Mouse (Mus musculus): ENCODE results near the gene Ackr1. TPM values are rescaled to one million over a fixed set of nuclear protein-coding genes. Genes with fewer than 3 reads are reported as not detected.
"Not testable (repeated sequence)": the region's sequence is repeated elsewhere in the genome, so short reads cannot be mapped to it uniquely, and the experiment has no call there.

The Ackr1 gene
- polyA plus RNA-seq, 1 experiment = 2.1 TPM

GRCm38 (mm10) chr1:173329743-173330142, 3.8 kb downstream of the Ackr1 start:
- Histone ChIP-seq H3K4me3 (ENCODE audit: insufficient read depth, low read depth, low read length) (no peak overlapping the region), H3K27ac (replicated peaks; ENCODE audit: low read depth, low read length) (no peak overlapping the region), H3K4me1 (ENCODE audit: control insufficient read depth, insufficient read depth, insufficient read length, low read length) (no peaks in the 10 kb centered on the region)

GRCm38 (mm10) chr1:173329185-173329584, 4.4 kb downstream of the Ackr1 start:
- no peaks in the 10 kb centered on the region for H3K4me1 ChIP-seq (ENCODE audit: control insufficient read depth, insufficient read depth, insufficient read length, low read length)
- no peak overlapping the region for H3K4me3 ChIP-seq (ENCODE audit: insufficient read depth, low read depth, low read length)
- H3K27ac ChIP-seq (replicated peaks; ENCODE audit: low read depth, low read length) = no peak overlapping the region

GRCm38 (mm10) chr1:173328446-173328845, 5.1 kb downstream of the Ackr1 start:
- no peak overlapping the region for H3K4me3 ChIP-seq (ENCODE audit: insufficient read depth, low read depth, low read length)
- H3K27ac ChIP-seq (replicated peaks; ENCODE audit: low read depth, low read length) = no peak overlapping the region
- H3K4me1 ChIP-seq (ENCODE audit: control insufficient read depth, insufficient read depth, insufficient read length, low read length) = no peaks in the 10 kb centered on the region

GRCm38 (mm10) chr1:173326552-173326951, 7.0 kb downstream of the Ackr1 start:
- H3K4me1 ChIP-seq (ENCODE audit: control insufficient read depth, insufficient read depth, insufficient read length, low read length) = no peaks in the 10 kb centered on the region
- no peak overlapping the region for H3K4me3 ChIP-seq (ENCODE audit: insufficient read depth, low read depth, low read length)
- H3K27ac ChIP-seq (replicated peaks; ENCODE audit: low read depth, low read length) = no peak overlapping the region

GRCm38 (mm10) chr1:173325395-173325794, 8.2 kb downstream of the Ackr1 start:
- Histone ChIP-seq H3K27ac (replicated peaks; ENCODE audit: low read depth, low read length) (no peak overlapping the region), H3K4me1 (ENCODE audit: control insufficient read depth, insufficient read depth, insufficient read length, low read length) (no peaks in the 10 kb centered on the region), H3K4me3 (ENCODE audit: insufficient read depth, low read depth, low read length) (no peak overlapping the region)

GRCm38 (mm10) chr1:173324961-173325360, 8.6 kb downstream of the Ackr1 start:
- Histone ChIP-seq H3K27ac (replicated peaks; ENCODE audit: low read depth, low read length) (no peak overlapping the region), H3K4me1 (ENCODE audit: control insufficient read depth, insufficient read depth, insufficient read length, low read length) (no peaks in the 10 kb centered on the region), H3K4me3 (ENCODE audit: insufficient read depth, low read depth, low read length) (no peak overlapping the region)

GRCm38 (mm10) chr1:173323839-173324585, 9.5 kb downstream of the Ackr1 start:
- H3K4me1 ChIP-seq (ENCODE audit: control insufficient read depth, insufficient read depth, insufficient read length, low read length) = no peaks in the 10 kb centered on the region
- no peak overlapping the region for H3K27ac ChIP-seq (replicated peaks; ENCODE audit: low read depth, low read length)
- H3K4me3 ChIP-seq (ENCODE audit: insufficient read depth, low read depth, low read length) = no peak overlapping the region

- Histone ChIP-seq H3K27ac (replicated peaks; ENCODE audit: low read depth, low read length) (no peak overlapping the region), H3K4me1 (ENCODE audit: control insufficient read depth, insufficient read depth, insufficient read length, low read length) (no peaks in the 10 kb centered on the region)
Measured at GRCm38 (mm10) chr1:173322249-173322627, 11.3 kb downstream of the Ackr1 start.

GRCm38 (mm10) chr1:173321593-173322248, 11.8 kb downstream of the Ackr1 start:
- H3K27ac ChIP-seq (replicated peaks; ENCODE audit: low read depth, low read length) = no peak overlapping the region
- H3K4me1 ChIP-seq (ENCODE audit: control insufficient read depth, insufficient read depth, insufficient read length, low read length) = no peaks in the 10 kb centered on the region

More at GRCm38 (mm10) chr1:173322249-173322627, 11.3 kb downstream of the Ackr1 start:
- no peak overlapping the region for H3K4me3 ChIP-seq (ENCODE audit: insufficient read depth, low read depth, low read length)

GRCm38 (mm10) chr1:173317925-173318477, 15.5 kb downstream of the Ackr1 start:
- Histone ChIP-seq H3K4me1 (ENCODE audit: control insufficient read depth, insufficient read depth, insufficient read length, low read length) (no peaks in the 10 kb centered on the region), H3K4me3 (ENCODE audit: insufficient read depth, low read depth, low read length) (no peak overlapping the region), H3K27ac (replicated peaks; ENCODE audit: low read depth, low read length) (no peak overlapping the region)

More at GRCm38 (mm10) chr1:173321593-173322248, 11.8 kb downstream of the Ackr1 start:
- H3K4me3 ChIP-seq (ENCODE audit: insufficient read depth, low read depth, low read length) = no peak overlapping the region

GRCm38 (mm10) chr1:173315725-173316124, 17.8 kb downstream of the Ackr1 start:
- Histone ChIP-seq H3K4me1 (ENCODE audit: control insufficient read depth, insufficient read depth, insufficient read length, low read length) (no peaks in the 10 kb centered on the region), H3K4me3 (ENCODE audit: insufficient read depth, low read depth, low read length) (no peak overlapping the region), H3K27ac (replicated peaks; ENCODE audit: low read depth, low read length) (no peak overlapping the region)

- H3K4me1 ChIP-seq (ENCODE audit: control insufficient read depth, insufficient read depth, insufficient read length, low read length); H3K27ac ChIP-seq (replicated peaks; ENCODE audit: low read depth, low read length); H3K4me3 ChIP-seq (ENCODE audit: insufficient read depth, low read depth, low read length): not testable (repeated sequence)
Measured at GRCm38 (mm10) chr1:173313535-173314050, 20.0 kb downstream of the Ackr1 start.

GRCm38 (mm10) chr1:173302795-173303194, 30.8 kb downstream of the Ackr1 start:
- not testable (repeated sequence) for H3K4me1 ChIP-seq (ENCODE audit: control insufficient read depth, insufficient read depth, insufficient read length, low read length); H3K4me3 ChIP-seq (ENCODE audit: insufficient read depth, low read depth, low read length); H3K27ac ChIP-seq (replicated peaks; ENCODE audit: low read depth, low read length)
